Mouse (Mus musculus): ENCODE data around the gene Olfr788.

The Olfr788 gene

GRCm38 (mm10) chr10:129470698-129471097 lies at the start of gene Olfr788:
Olfr788 (plus strand) TSS chr10:129470998.
- DNase-seq (ENCODE audit: low spot score), result no peak

- no peak for DNase-seq (ENCODE audit: low spot score)
Measured at GRCm38 (mm10) chr10:129427006-129427405, 43.8 kb upstream of the Olfr788 start, which contains the start of gene Olfr786. Olfr786 (plus strand) TSS chr10:129427306.

GRCm38 (mm10) chr10:129461562-129461961 lies 9.2 kb upstream of the Olfr788 start, which contains the start of gene Olfr787:
Olfr787 (plus strand) TSS chr10:129461862.
- no peak for DNase-seq (ENCODE audit: low spot score)

GRCm38 (mm10) chr10:129473256-129473655 lies 2.5 kb downstream of the Olfr788 start:
- no peak for DNase-seq (ENCODE audit: low spot score)

- DNase-seq (ENCODE audit: low spot score), result no peak
Measured at GRCm38 (mm10) chr10:129473723-129474122, 2.9 kb downstream of the Olfr788 start.

- DNase-seq (ENCODE audit: low spot score), result no peak
Measured at GRCm38 (mm10) chr10:129484452-129484851, 13.7 kb downstream of the Olfr788 start, which contains the start of gene Olfr789. Olfr789 (plus strand) TSS chr10:129484752.

GRCm38 (mm10) chr10:129490101-129490500 lies 19.3 kb downstream of the Olfr788 start:
- DNase-seq (ENCODE audit: low spot score), result no peak

GRCm38 (mm10) chr10:129498192-129498591 lies 27.4 kb downstream of the Olfr788 start, which contains the start of gene Olfr790:
Olfr790 (plus strand) TSS chr10:129498492.
- DNase-seq (ENCODE audit: low spot score), result no peak

GRCm38 (mm10) chr10:129521492-129521891 lies 50.7 kb downstream of the Olfr788 start, which contains the start of gene Olfr791:
Olfr791 (plus strand) TSS chr10:129521792.
- DNase-seq (ENCODE audit: low spot score), result no peak

Data from yolk sac, embryonic 10.5 days (tissue).